Mouse (Mus musculus) heart, postnatal 0 days (tissue): ENCODE measurements at regions not wholly inside any gene's neighbourhood (a gene's known extent, or its start where the extent isn't known, plus 50 kb on each side); places are given as distances from the start of the nearest gene placed in this dataset.

Experiments used
- ATAC-seq: fragments of 200-750 bp; cut with Nextera tagmentation; 2 replicates; pipeline ENCODE4 v1.8.0; 2017; ENCODE audit warnings: low read depth, moderate number of reproducible peaks, moderate library complexity; ENCODE audit not compliant: insufficient read depth
- DNase-seq: peaks from one replicate; pipeline ENCODE4 v3.0.0-alpha.2; 2016; ENCODE audit warnings: low spot score
- H3K27ac ChIP-seq: fragments of 300-500 bp; sonication (generic); 2 replicates; pipeline ENCODE4 v1.5.1; 2014; ENCODE audit warnings: low read depth, mild to moderate bottlenecking
- H3K27me3 ChIP-seq: fragments of 300-500 bp; sonication (generic); 2 replicates; pipeline ENCODE4 v1.6.1; 2014; ENCODE audit warnings: low read length, mixed read lengths; ENCODE audit not compliant: control insufficient read depth, insufficient read depth
- H3K36me3 ChIP-seq: fragments of 300-500 bp; sonication (generic); replicated peaks from 2 replicates; pipeline ENCODE4 v1.6.1; 2014; ENCODE audit warnings: low read length, mixed read lengths; ENCODE audit not compliant: control insufficient read depth, insufficient read depth
- H3K4me1 ChIP-seq: fragments of 300-500 bp; sonication (generic); 2 replicates; pipeline ENCODE4 v1.6.1; 2014; ENCODE audit warnings: antibody characterized with exemption; ENCODE audit not compliant: control insufficient read depth, insufficient read depth
- H3K4me2 ChIP-seq: fragments of 300-500 bp; sonication (generic); 2 replicates; pipeline ENCODE4 v1.6.1; 2014; ENCODE audit warnings: low read depth, mild to moderate bottlenecking, low read length, moderate library complexity
- H3K4me3 ChIP-seq: fragments of 300-500 bp; sonication (generic); 2 replicates; pipeline ENCODE4 v1.5.1; 2014; ENCODE audit warnings: low read depth, low read length
- H3K9ac ChIP-seq: fragments of 300-500 bp; sonication (generic); replicated peaks from 2 replicates; pipeline ENCODE4 v1.6.1; 2014; ENCODE audit warnings: low read depth, low read length, mixed read lengths
- H3K9me3 ChIP-seq: fragments of 300-500 bp; sonication (generic); replicated peaks from 2 replicates; pipeline ENCODE4 v1.6.1; 2016; ENCODE audit warnings: low read length; ENCODE audit not compliant: control insufficient read depth
- CTCF ChIP-seq: IDR thresholded peaks from 2 replicates; pipeline ENCODE4 v1.5.1; 2016; ENCODE audit warnings: antibody characterized with exemption, control low read depth, low read depth
- EP300 ChIP-seq: IDR thresholded peaks from 2 replicates; pipeline ENCODE4 v1.6.1; 2016; ENCODE audit warnings: antibody characterized with exemption, low read depth
- WGBS: fragments of 180-500 bp; shearing (Covaris S2); extraction: QIAGEN DNeasy Blood & Tissue Kit; methylation state at CpG from one replicate; pipeline ENCODE4 v1.1.7; 2014; 5-methylcytosine and 5-hydroxymethylcytosine counted together

GRCm38 (mm10) chr11:45535501-45536025, 316.3 kb upstream of the Clint1 start:
- H3K4me2 ChIP-seq: no peak overlapping the region
- TF ChIP-seq EP300 (no peak), CTCF (no peak)
- no peak for ATAC-seq
- H3K27ac ChIP-seq: no peak overlapping the region
- H3K9me3 ChIP-seq: no peaks in the 10 kb centered on the region
- 52% methylated on average over 8 of the region's 8 CpGs for WGBS
- H3K36me3 ChIP-seq: no peaks in the 10 kb centered on the region
- H3K9ac ChIP-seq: no peak overlapping the region
- H3K4me3 ChIP-seq: no peak overlapping the region
- H3K4me1 ChIP-seq: no peaks in the 10 kb centered on the region
- no peak for DNase-seq
- no peaks in the 10 kb centered on the region for H3K27me3 ChIP-seq

DNA sequence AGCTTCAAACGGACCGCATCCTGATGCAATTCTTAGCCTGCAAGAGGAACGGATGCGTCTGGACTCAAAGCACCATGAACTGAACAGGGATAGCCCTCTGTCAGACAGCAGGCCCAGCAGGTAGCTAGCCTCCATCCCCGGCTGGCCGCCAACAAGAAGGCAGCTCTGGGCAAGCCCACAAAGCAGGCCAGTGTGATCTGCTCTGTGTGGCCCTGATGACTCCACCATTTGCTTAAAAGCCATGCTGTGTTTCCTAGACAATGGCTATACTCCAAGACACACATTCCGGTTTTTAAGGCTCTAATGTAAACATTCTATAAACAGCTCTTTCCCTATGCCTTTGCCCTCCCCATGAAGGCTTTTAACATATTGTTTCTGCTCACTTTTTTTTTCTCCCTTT, 313.8 kb upstream of the Clint1 start:
- no peak overlapping the region for H3K27ac ChIP-seq
- no peaks in the 10 kb centered on the region for H3K9me3 ChIP-seq
- WGBS: 75% methylated on average over 7 of the region's 7 CpGs
- no peaks in the 10 kb centered on the region for H3K27me3 ChIP-seq
- ATAC-seq (no peak), DNase-seq (no peak)
- no peaks in the 10 kb centered on the region for H3K36me3 ChIP-seq
- no peak for TF ChIP-seq EP300
- TF ChIP-seq CTCF: no peak
- H3K4me2 ChIP-seq: no peak overlapping the region
- H3K9ac ChIP-seq: no peak overlapping the region
- H3K4me3 ChIP-seq: no peak overlapping the region
- H3K4me1 ChIP-seq: no peaks in the 10 kb centered on the region

- Histone ChIP-seq H3K27ac (no peak overlapping the region), H3K4me3 (no peak overlapping the region), H3K9ac (no peak overlapping the region), H3K9me3 (no peaks in the 10 kb centered on the region), H3K4me1 (no peaks in the 10 kb centered on the region), H3K36me3 (no peaks in the 10 kb centered on the region), H3K27me3 (no peaks in the 10 kb centered on the region), H3K4me2 (no peak overlapping the region)
- 33% methylated on average over 4 of the region's 4 CpGs for whole genome bisulfite sequencing
- DNase-seq (peak; percentile 80), ATAC-seq (peak; percentile 66)
- TF ChIP-seq EP300 (no peak), CTCF (peak; percentile 83)
These were observed 312.4 kb upstream of the Clint1 start for GRCm38 (mm10) chr11:45539459-45539858.

DNA sequence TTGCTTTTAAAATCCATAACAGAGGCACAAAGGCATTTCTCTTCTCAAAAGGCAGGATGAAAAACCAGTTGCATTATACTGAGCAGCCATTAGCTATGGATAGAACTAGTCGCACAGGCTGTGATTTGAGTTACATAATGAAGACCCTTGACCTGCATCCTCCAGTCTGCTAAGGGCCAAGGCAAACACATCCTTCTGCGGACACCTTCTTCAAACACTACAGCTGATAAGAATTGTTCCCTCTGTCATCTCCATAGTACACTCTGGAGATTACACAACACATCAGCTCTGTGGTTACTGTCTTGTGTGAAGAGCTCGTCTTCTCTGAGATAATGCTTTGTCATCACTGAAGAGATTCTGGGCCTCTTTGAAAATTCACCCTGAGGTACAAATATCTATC, 307.3 kb upstream of the Clint1 start:
- TF ChIP-seq CTCF (no peak), EP300 (no peak)
- Histone ChIP-seq H3K4me3 (no peak overlapping the region), H3K4me1 (peaks cover 4% of the 10 kb centered on the region; the same call in 1 of the 2 replicates), H3K4me2 (no peak overlapping the region), H3K9ac (no peak overlapping the region), H3K36me3 (no peaks in the 10 kb centered on the region), H3K9me3 (no peaks in the 10 kb centered on the region), H3K27me3 (no peaks in the 10 kb centered on the region), H3K27ac (no peak overlapping the region)
- WGBS: 32% methylated on average over 3 of the region's 3 CpGs
- no peak for DNase-seq
- no peak for ATAC-seq

DNA sequence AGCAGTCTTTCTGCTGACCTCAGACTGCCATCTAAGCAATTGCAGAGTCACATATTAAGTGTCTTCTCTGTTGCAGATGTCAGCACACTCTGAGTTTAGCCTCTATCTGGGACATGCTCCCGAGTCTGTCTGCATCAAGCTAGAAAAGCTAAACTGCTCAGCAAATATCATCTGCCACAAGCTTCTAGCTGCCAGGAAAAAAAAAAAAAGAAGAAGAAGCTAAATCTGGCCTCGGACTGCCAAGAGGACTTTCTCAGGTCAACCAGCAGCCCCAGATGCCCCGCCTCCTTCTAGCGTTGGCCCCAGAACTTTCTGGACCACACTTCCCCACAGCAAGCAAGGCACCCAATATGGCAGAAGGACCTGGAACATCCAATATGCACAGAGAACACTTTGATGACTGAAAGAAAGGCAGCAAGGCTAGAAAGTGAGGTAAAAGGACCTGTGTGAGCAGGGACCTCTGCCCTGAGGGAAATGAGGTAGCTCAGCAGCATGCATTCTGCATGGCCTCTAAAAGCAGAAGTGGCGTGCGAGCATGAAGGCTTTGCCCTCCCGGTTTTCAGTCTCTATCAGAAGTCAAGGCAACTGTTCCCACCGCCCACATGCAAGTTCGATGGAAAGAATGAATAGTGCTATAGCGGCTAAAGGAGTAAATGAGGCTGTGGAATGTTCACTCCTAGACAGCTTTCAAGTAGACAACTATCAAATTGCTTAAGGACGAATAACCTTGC, 305.8 kb upstream of the Clint1 start:
- ATAC-seq (no peak), DNase-seq (no peak)
- no peak overlapping the region for H3K4me2 ChIP-seq
- no peaks in the 10 kb centered on the region for H3K9me3 ChIP-seq
- peaks cover 4% of the 10 kb centered on the region; the same call in 1 of the 2 replicates for H3K4me1 ChIP-seq
- WGBS: 64% methylated on average over 11 of the region's 11 CpGs
- 0 out of 2 replicates have a peak, but pooled peaks cover 4% of the 10 kb centered on the region for H3K27me3 ChIP-seq
- H3K9ac ChIP-seq: no peak overlapping the region
- H3K36me3 ChIP-seq: no peaks in the 10 kb centered on the region
- TF ChIP-seq EP300 (no peak), CTCF (no peak)
- H3K27ac ChIP-seq: no peak overlapping the region
- H3K4me3 ChIP-seq: no peak overlapping the region

GRCm38 (mm10) chr11:45546861-45547260, 305.0 kb upstream of the Clint1 start:
- 0 out of 2 replicates have a peak, but pooled peaks cover 4% of the 10 kb centered on the region for H3K27me3 ChIP-seq
- no peak for DNase-seq
- H3K4me1 ChIP-seq: peaks cover 4% of the 10 kb centered on the region; the same call in 1 of the 2 replicates
- no peaks in the 10 kb centered on the region for H3K9me3 ChIP-seq
- no peak overlapping the region for H3K9ac ChIP-seq
- WGBS: 26% methylated on average over 2 of the region's 2 CpGs
- TF ChIP-seq CTCF: no peak
- TF ChIP-seq EP300: no peak
- no peak overlapping the region for H3K27ac ChIP-seq
- no peak overlapping the region for H3K4me3 ChIP-seq
- H3K36me3 ChIP-seq: no peaks in the 10 kb centered on the region
- no peak for ATAC-seq
- no peak overlapping the region for H3K4me2 ChIP-seq
